Mouse (Mus musculus) forebrain, embryonic 13.5 days (tissue): ENCODE data around the gene Rnf224. TPM values are rescaled to one million over a fixed set of nuclear protein-coding genes. Genes with fewer than 3 reads are reported as not detected.

Experiments used
- ATAC-seq: fragments of 200-750 bp; cut with Nextera tagmentation; 2 replicates; pipeline ENCODE4 v1.8.0; 2017
- H3K27ac ChIP-seq: fragments of 300-500 bp; sonication (generic); 2 replicates; pipeline ENCODE4 v1.5.1; 2015; ENCODE audit warnings: inconsistent platforms, mild to moderate bottlenecking, moderate library complexity
- H3K27me3 ChIP-seq: fragments of 300-500 bp; sonication (generic); 2 replicates; pipeline ENCODE4 v1.6.1; 2015; ENCODE audit warnings: mild to moderate bottlenecking, inconsistent platforms
- H3K36me3 ChIP-seq: fragments of 300-500 bp; sonication (generic); 2 replicates; pipeline ENCODE4 v1.6.1; 2015; ENCODE audit warnings: mild to moderate bottlenecking, inconsistent platforms; ENCODE audit not compliant: poor library complexity, severe bottlenecking
- H3K4me1 ChIP-seq: fragments of 300-500 bp; sonication (generic); 2 replicates; pipeline ENCODE4 v1.6.1; 2015; ENCODE audit warnings: inconsistent platforms
- H3K4me2 ChIP-seq: fragments of 300-500 bp; sonication (generic); 2 replicates; pipeline ENCODE4 v1.6.1; 2015; ENCODE audit warnings: inconsistent platforms, mild to moderate bottlenecking, moderate library complexity
- H3K4me3 ChIP-seq: fragments of 300-500 bp; sonication (generic); 2 replicates; pipeline ENCODE4 v1.5.1; 2015; ENCODE audit warnings: mild to moderate bottlenecking, inconsistent platforms
- H3K9ac ChIP-seq: fragments of 300-500 bp; sonication (generic); 2 replicates; pipeline ENCODE4 v1.6.1; 2015; ENCODE audit warnings: mild to moderate bottlenecking, inconsistent platforms
- H3K9me3 ChIP-seq: fragments of 300-500 bp; sonication (generic); replicated peaks from 2 replicates; pipeline ENCODE4 v1.6.1; 2016; ENCODE audit warnings: inconsistent platforms
- WGBS: fragments of 180-500 bp; shearing (Covaris S2); methylation state at CpG from one replicate; pipeline ENCODE4 v1.1.7; 2015; 5-methylcytosine and 5-hydroxymethylcytosine counted together
- polyA plus RNA-seq: library from polyadenylated mRNA; unstranded; fragments of >200 nt; fragmentation: Nextera tagmentation; extraction: Ambion mirVana; gene quantifications from 2 replicates; pipeline ENCODE4 v1.2.1, GENCODE M21; 2015

Gene Rnf224
- polyA plus RNA-seq, 1 experiment from 2014 or later, result not detected

- Histone ChIP-seq H3K4me1 (no peaks in the 10 kb centered on the region), H3K27ac (no peak within 1 kb of the TSS), H3K9ac (no peak within 1 kb of the TSS), H3K27me3 (peaks cover 36% of the 10 kb centered on the region), H3K4me2 (no peak within 1 kb of the TSS), H3K4me3 (no peak within 1 kb of the TSS), H3K9me3 (no peaks in the 10 kb centered on the region), H3K36me3 (no peaks in the 10 kb centered on the region)
- 88% methylated on average over 3 of the region's 3 CpGs for WGBS
- no peak for ATAC-seq
Observed at GRCm38 (mm10) chr2:25234050-25234449, 2.5 kb downstream of the Rnf224 start, which contains the start of gene Slc34a3. Gene Slc34a3, minus strand, starts transcription at chr2:25234364.

GRCm38 (mm10) chr2:25233421-25233820 is 3.2 kb downstream of the Rnf224 start:
- Histone ChIP-seq H3K4me1 (0 out of 2 replicates have a peak, but pooled peaks cover 6% of the 10 kb centered on the region), H3K4me3 (no peak overlapping the region), H3K4me2 (no peak overlapping the region), H3K36me3 (no peaks in the 10 kb centered on the region), H3K27ac (no peak overlapping the region), H3K27me3 (peaks cover 32% of the 10 kb centered on the region), H3K9ac (no peak overlapping the region), H3K9me3 (no peaks in the 10 kb centered on the region)
- WGBS, result 86% methylated on average over 4 of the region's 4 CpGs
- ATAC-seq, result no peak

- no peaks in the 10 kb centered on the region for H3K36me3 ChIP-seq
- H3K4me3 ChIP-seq, result no peak overlapping the region
- no peak overlapping the region for H3K4me2 ChIP-seq
- no peak overlapping the region for H3K9ac ChIP-seq
- no peak for ATAC-seq
- WGBS, result 51% methylated on average over 12 of the region's 12 CpGs
- no peak overlapping the region for H3K27ac ChIP-seq
- H3K9me3 ChIP-seq, result no peaks in the 10 kb centered on the region
- 0 out of 2 replicates have a peak, but pooled peaks cover 9% of the 10 kb centered on the region for H3K4me1 ChIP-seq
- peaks cover 22% of the 10 kb centered on the region for H3K27me3 ChIP-seq
Observed at GRCm38 (mm10) chr2:25231038-25231437, 5.5 kb downstream of the Rnf224 start.

GRCm38 (mm10) chr2:25230581-25230980 is 6.0 kb downstream of the Rnf224 start:
- H3K4me2 ChIP-seq, result no peak overlapping the region
- no peaks in the 10 kb centered on the region for H3K36me3 ChIP-seq
- no peak for ATAC-seq
- H3K4me3 ChIP-seq, result no peak overlapping the region
- 93% methylated on average over 7 of the region's 7 CpGs for WGBS
- H3K27ac ChIP-seq, result no peak overlapping the region
- peaks cover 22% of the 10 kb centered on the region for H3K27me3 ChIP-seq
- no peak overlapping the region for H3K9ac ChIP-seq
- no peaks in the 10 kb centered on the region for H3K9me3 ChIP-seq
- H3K4me1 ChIP-seq, result peaks cover 13% of the 10 kb centered on the region

GRCm38 (mm10) chr2:25229582-25229981 is 7.0 kb downstream of the Rnf224 start:
- Histone ChIP-seq H3K27me3 (peaks cover 20% of the 10 kb centered on the region), H3K4me2 (no peak overlapping the region), H3K4me3 (no peak overlapping the region), H3K9me3 (no peaks in the 10 kb centered on the region), H3K9ac (no peak overlapping the region), H3K4me1 (peaks cover 17% of the 10 kb centered on the region), H3K36me3 (no peaks in the 10 kb centered on the region), H3K27ac (no peak overlapping the region)
- ATAC-seq, result no peak
- WGBS, result 81% methylated on average over 5 of the region's 5 CpGs

- Histone ChIP-seq H3K27ac (no peak overlapping the region), H3K9ac (peak overlapping the region; percentile 52; the same call in 1 of the 2 replicates), H3K36me3 (no peaks in the 10 kb centered on the region), H3K27me3 (peaks cover 18% of the 10 kb centered on the region; the same call in 1 of the 2 replicates), H3K4me1 (peaks cover 17% of the 10 kb centered on the region), H3K4me3 (no peak overlapping the region), H3K9me3 (no peaks in the 10 kb centered on the region), H3K4me2 (peak overlapping the region; percentile 46; the same call in 1 of the 2 replicates)
- 69% methylated on average over 6 of the region's 6 CpGs for WGBS
- ATAC-seq, result no peak
Observed at GRCm38 (mm10) chr2:25228995-25229530, 7.5 kb downstream of the Rnf224 start.

GRCm38 (mm10) chr2:25228431-25228889 is 8.1 kb downstream of the Rnf224 start:
- WGBS, result 1% methylated on average over 7 of the region's 7 CpGs
- no peak; the same call in 1 of the 2 replicates for ATAC-seq

GRCm38 (mm10) chr2:25227406-25227805 is 9.2 kb downstream of the Rnf224 start:
- peaks cover 29% of the 10 kb centered on the region for H3K4me1 ChIP-seq
- H3K27me3 ChIP-seq, result peaks cover 18% of the 10 kb centered on the region; the same call in 1 of the 2 replicates
- H3K27ac ChIP-seq, result no peak overlapping the region
- no peak overlapping the region for H3K9ac ChIP-seq
- H3K36me3 ChIP-seq, result 0 out of 2 replicates have a peak, but pooled peaks cover 3% of the 10 kb centered on the region
- no peaks in the 10 kb centered on the region for H3K9me3 ChIP-seq
- WGBS, result 89% methylated on average over 4 of the region's 4 CpGs
- H3K4me2 ChIP-seq, result no peak overlapping the region
- no peak overlapping the region for H3K4me3 ChIP-seq
- ATAC-seq, result no peak

More at GRCm38 (mm10) chr2:25228431-25228889, 8.1 kb downstream of the Rnf224 start:
- Histone ChIP-seq H3K4me1 (peaks cover 22% of the 10 kb centered on the region), H3K4me3 (0 out of 2 replicates have a peak overlapping the region, but pooled peaks have one; percentile 15), H3K4me2 (peak overlapping the region; percentile 46), H3K9ac (peak overlapping the region; percentile 52; the same call in 1 of the 2 replicates), H3K27me3 (peaks cover 18% of the 10 kb centered on the region; the same call in 1 of the 2 replicates), H3K9me3 (no peaks in the 10 kb centered on the region), H3K27ac (peak overlapping the region; percentile 52), H3K36me3 (no peaks in the 10 kb centered on the region)

- no peak for ATAC-seq
- H3K27ac ChIP-seq, result no peak overlapping the region
Observed at GRCm38 (mm10) chr2:25226864-25227263, 9.7 kb downstream of the Rnf224 start.

GRCm38 (mm10) chr2:25225811-25226379 is 10.7 kb downstream of the Rnf224 start:
- Histone ChIP-seq H3K27ac (peak overlapping the region; percentile 98), H3K27me3 (0 out of 2 replicates have a peak, but pooled peaks cover 10% of the 10 kb centered on the region), H3K4me2 (peak overlapping the region; percentile 47), H3K4me3 (peak overlapping the region; percentile 52; the same call in 1 of the 2 replicates), H3K4me1 (peaks cover 32% of the 10 kb centered on the region), H3K9me3 (no peaks in the 10 kb centered on the region), H3K9ac (peak overlapping the region; percentile 70; the same call in 1 of the 2 replicates), H3K36me3 (peaks cover 13% of the 10 kb centered on the region)
- WGBS, result 76% methylated on average over 8 of the region's 8 CpGs
- ATAC-seq, result no peak

More at GRCm38 (mm10) chr2:25226864-25227263, 9.7 kb downstream of the Rnf224 start:
- Histone ChIP-seq H3K27me3 (peaks cover 18% of the 10 kb centered on the region; the same call in 1 of the 2 replicates), H3K4me2 (no peak overlapping the region), H3K36me3 (peaks cover 5% of the 10 kb centered on the region), H3K4me3 (no peak overlapping the region), H3K4me1 (peaks cover 31% of the 10 kb centered on the region), H3K9ac (no peak overlapping the region), H3K9me3 (no peaks in the 10 kb centered on the region)
- WGBS, result 87% methylated on average over 5 of the region's 5 CpGs

- Histone ChIP-seq H3K4me2 (peak overlapping the region; percentile 47), H3K9me3 (no peaks in the 10 kb centered on the region), H3K27ac (peak overlapping the region; percentile 98), H3K4me1 (peaks cover 32% of the 10 kb centered on the region), H3K36me3 (peaks cover 13% of the 10 kb centered on the region), H3K27me3 (0 out of 2 replicates have a peak, but pooled peaks cover 7% of the 10 kb centered on the region), H3K4me3 (peak overlapping the region; percentile 52), H3K9ac (peak overlapping the region; percentile 70)
- WGBS, result 2% methylated on average over 39 of the region's 41 CpGs
- ATAC-seq, result peak; percentile 98
Observed at GRCm38 (mm10) chr2:25224766-25225752, 11.5 kb downstream of the Rnf224 start.
